Mouse (Mus musculus) kidney, adult 2 months (tissue): Measurements from ENCODE around the gene Cit.

Source experiments
- CTCF ChIP-seq: fragments of 200-500 bp; conservative IDR thresholded peaks from 2 replicates; pipeline ENCODE4 v1.5.1; 2011; ENCODE audit warnings: low read depth, mild to moderate bottlenecking, control low read depth, low read length, moderate library complexity, mixed read lengths; ENCODE audit not compliant: insufficient read depth, insufficient read length
- POLR2A ChIP-seq: fragments of 200-500 bp; IDR thresholded peaks from one replicate; pipeline ENCODE4 v1.6.1; 2011; ENCODE audit warnings: low read depth, low read length, control low read depth

GRCm38 (mm10) chr5:116049821-116050220 lies 204.7 kb downstream of the Cit start:
- TF ChIP-seq POLR2A = no peak
- no peak for TF ChIP-seq CTCF
